Mouse (Mus musculus) E14TG2a.4 (cell line): ENCODE measurements around the gene Mad1l1.

Experiments used
- H3K27me3 ChIP-seq: 2 replicates; pipeline ENCODE4 v1.6.1; 2014; ENCODE audit warnings: low read length, control low read depth; ENCODE audit not compliant: insufficient read depth
- H3K36me3 ChIP-seq: 2 replicates; pipeline ENCODE4 v1.6.1; 2014; ENCODE audit warnings: low read length, control low read depth; ENCODE audit not compliant: insufficient read depth
- H3K4me1 ChIP-seq: replicated peaks from 2 replicates; pipeline ENCODE4 v1.6.1; 2014; ENCODE audit warnings: low read depth, low read length, control low read depth
- H3K4me3 ChIP-seq: replicated peaks from 2 replicates; pipeline ENCODE4 v1.5.1; 2014; ENCODE audit warnings: mild to moderate bottlenecking, low read length
- H3K9me3 ChIP-seq: 2 replicates; pipeline ENCODE4 v1.6.1; 2014; ENCODE audit warnings: low read length, control low read depth
- CTCF ChIP-seq: conservative IDR thresholded peaks from 2 replicates; pipeline ENCODE4 v1.5.1; 2014; ENCODE audit warnings: low read length
- NANOG ChIP-seq: IDR thresholded peaks from 2 replicates; pipeline ENCODE4 v1.6.1; 2014; ENCODE audit warnings: borderline replicate concordance, low read length, mixed read lengths
- POU5F1 ChIP-seq: IDR thresholded peaks from 2 replicates; pipeline ENCODE4 v1.6.1; 2014; ENCODE audit warnings: low read length, borderline replicate concordance

The Mad1l1 gene

GRCm38 (mm10) chr5:140338779-140339178, 17.4 kb upstream of the Mad1l1 start:
- TF ChIP-seq NANOG (no peak), POU5F1 (no peak), CTCF (peak; percentile 43)
- Histone ChIP-seq H3K36me3 (peaks cover 93% of the 10 kb centered on the region), H3K4me1 (peaks cover 22% of the 10 kb centered on the region), H3K27me3 (no peaks in the 10 kb centered on the region), H3K4me3 (no peak overlapping the region), H3K9me3 (peaks cover 4% of the 10 kb centered on the region; the same call in 1 of the 2 replicates)

DNA sequence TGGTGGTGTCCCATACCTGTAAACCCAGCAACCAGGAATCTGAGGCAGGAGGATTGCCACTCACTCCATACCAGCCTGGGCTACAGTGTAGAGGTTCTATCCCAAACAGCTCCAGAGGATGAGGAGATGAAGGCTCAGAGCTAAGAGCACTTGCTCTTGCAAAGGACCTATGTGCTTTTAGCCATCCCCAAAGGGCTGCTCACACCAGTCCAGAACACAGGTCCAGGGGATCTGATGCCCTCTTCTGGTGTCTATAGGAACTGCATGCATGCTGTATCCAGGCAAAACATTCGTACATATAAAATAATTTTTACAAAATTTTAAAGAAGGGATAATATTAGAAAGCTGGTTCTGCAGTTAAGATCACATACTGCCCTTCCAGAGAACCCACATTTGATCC, 15.3 kb upstream of the Mad1l1 start:
- H3K9me3 ChIP-seq: peaks cover 4% of the 10 kb centered on the region; the same call in 1 of the 2 replicates
- H3K36me3 ChIP-seq: peaks cover 77% of the 10 kb centered on the region
- no peak overlapping the region for H3K4me3 ChIP-seq
- no peaks in the 10 kb centered on the region for H3K27me3 ChIP-seq
- peaks cover 26% of the 10 kb centered on the region for H3K4me1 ChIP-seq
- TF ChIP-seq POU5F1: no peak
- no peak for TF ChIP-seq NANOG
- peak; percentile 97 for TF ChIP-seq CTCF

DNA sequence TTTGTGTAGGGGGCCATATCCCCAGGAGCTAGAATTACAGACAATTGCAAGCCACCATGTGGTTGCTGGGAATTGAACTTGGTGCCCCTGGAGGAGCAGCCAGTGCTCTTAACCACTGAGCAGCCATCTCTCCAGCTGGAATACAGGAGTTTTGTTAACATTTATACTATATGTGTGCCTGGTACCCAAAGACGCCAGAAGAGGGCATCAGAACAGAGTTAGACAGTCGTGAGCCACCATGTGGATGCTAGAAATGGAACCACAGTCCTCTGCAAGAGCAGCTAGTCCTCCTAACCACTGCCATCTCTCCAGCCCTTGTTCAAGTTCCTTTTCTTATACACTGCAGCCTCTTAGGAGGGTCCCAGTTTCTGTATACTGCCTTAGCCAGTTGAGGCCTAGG, 12.3 kb upstream of the Mad1l1 start:
- Histone ChIP-seq H3K36me3 (peaks cover 71% of the 10 kb centered on the region), H3K9me3 (peaks cover 2% of the 10 kb centered on the region; the same call in 1 of the 2 replicates), H3K4me1 (peaks cover 33% of the 10 kb centered on the region), H3K27me3 (no peaks in the 10 kb centered on the region), H3K4me3 (no peak overlapping the region)
- TF ChIP-seq NANOG (no peak), POU5F1 (no peak), CTCF (peak; percentile 24; the same call in 1 of the 2 replicates)

DNA sequence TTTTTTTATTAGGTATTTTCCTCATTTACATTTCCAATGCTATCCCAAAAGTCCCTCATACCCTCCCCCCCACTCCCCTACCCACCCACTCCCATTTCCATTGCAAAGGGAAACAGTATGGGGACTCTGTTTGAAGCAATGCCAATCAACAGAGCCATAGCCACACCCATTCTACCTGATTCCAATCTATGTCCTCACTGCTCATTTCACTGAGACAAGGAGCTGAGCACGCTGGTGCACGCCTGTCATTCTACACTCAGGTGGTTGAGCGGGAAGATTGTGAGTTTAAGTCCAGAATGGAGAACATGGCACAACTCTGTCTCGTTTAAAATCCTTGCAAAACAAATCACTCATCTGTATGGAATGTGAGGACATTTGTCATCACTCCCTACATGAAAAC, 11.2 kb upstream of the Mad1l1 start:
- no peaks in the 10 kb centered on the region for H3K9me3 ChIP-seq
- peaks cover 71% of the 10 kb centered on the region for H3K36me3 ChIP-seq
- TF ChIP-seq NANOG: no peak
- TF ChIP-seq POU5F1: no peak
- TF ChIP-seq CTCF: no peak
- H3K4me1 ChIP-seq: peaks cover 43% of the 10 kb centered on the region
- H3K27me3 ChIP-seq: no peaks in the 10 kb centered on the region
- H3K4me3 ChIP-seq: peak overlapping the region; percentile 88

DNA sequence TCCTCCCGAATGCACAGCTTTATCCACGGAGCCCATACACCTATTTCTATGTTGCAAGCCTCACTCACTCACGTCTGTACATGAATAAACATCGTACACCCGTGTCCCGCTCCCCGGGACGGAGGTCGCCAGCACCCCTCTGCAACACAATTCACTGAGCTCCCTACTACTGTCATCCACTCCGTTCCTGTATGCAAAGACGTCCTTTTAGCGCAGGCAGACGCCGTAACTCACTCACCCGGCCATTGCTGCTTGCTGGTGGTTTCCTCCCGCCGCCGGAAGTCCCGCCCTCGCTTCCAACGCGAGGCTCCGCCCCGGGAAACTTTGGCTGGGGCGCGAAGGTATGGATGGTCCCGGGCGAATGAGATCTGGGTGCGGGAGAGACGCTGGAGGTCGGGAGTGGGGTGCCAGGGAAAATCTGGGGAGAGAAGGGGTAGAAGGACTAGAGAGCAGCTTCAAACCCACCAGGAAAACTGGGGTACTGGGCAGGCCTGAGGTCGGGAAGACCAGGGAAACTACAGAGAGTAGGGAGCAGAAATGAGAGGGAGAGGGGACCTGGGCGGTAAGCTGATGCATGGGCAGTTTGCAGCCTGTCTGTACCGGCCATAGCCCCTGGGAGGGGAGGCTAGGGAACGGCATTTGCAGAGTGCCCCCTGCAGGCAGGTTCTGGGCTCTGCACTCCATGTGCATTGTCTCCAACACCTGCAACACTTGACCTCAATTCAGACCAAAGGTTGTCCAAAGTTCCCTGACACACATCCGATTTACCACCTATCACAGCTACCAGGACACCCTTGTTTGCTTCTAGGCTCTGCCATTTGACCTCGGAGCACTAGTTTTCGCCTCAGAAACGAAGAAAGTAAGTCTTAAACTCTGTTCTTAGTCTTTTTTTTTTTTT, 10.5 kb upstream of the Mad1l1 start, which contains the start of gene Mrm2:
Gene Mrm2, minus strand, starts transcription at position 284 of the 898 bp plus-strand sequence.
- Histone ChIP-seq H3K36me3 (peaks cover 69% of the 10 kb centered on the region), H3K27me3 (no peaks in the 10 kb centered on the region)
- TF ChIP-seq CTCF (peak; percentile 91), POU5F1 (no peak)

GRCm38 (mm10) chr5:140324058-140324457, 2.7 kb upstream of the Mad1l1 start:
- TF ChIP-seq POU5F1 (no peak), CTCF (no peak), NANOG (no peak)
- peaks cover 34% of the 10 kb centered on the region for H3K36me3 ChIP-seq
- no peaks in the 10 kb centered on the region for H3K9me3 ChIP-seq
- H3K27me3 ChIP-seq: no peaks in the 10 kb centered on the region
- no peak overlapping the region for H3K4me3 ChIP-seq
- peaks cover 51% of the 10 kb centered on the region for H3K4me1 ChIP-seq

More for the DNA sequence above, 10.5 kb upstream of the Mad1l1 start, which contains the start of gene Mrm2:
- Histone ChIP-seq H3K9me3 (no peaks in the 10 kb centered on the region), H3K4me3 (peak within 1 kb of the TSS; percentile 88), H3K4me1 (peaks cover 44% of the 10 kb centered on the region)

DNA sequence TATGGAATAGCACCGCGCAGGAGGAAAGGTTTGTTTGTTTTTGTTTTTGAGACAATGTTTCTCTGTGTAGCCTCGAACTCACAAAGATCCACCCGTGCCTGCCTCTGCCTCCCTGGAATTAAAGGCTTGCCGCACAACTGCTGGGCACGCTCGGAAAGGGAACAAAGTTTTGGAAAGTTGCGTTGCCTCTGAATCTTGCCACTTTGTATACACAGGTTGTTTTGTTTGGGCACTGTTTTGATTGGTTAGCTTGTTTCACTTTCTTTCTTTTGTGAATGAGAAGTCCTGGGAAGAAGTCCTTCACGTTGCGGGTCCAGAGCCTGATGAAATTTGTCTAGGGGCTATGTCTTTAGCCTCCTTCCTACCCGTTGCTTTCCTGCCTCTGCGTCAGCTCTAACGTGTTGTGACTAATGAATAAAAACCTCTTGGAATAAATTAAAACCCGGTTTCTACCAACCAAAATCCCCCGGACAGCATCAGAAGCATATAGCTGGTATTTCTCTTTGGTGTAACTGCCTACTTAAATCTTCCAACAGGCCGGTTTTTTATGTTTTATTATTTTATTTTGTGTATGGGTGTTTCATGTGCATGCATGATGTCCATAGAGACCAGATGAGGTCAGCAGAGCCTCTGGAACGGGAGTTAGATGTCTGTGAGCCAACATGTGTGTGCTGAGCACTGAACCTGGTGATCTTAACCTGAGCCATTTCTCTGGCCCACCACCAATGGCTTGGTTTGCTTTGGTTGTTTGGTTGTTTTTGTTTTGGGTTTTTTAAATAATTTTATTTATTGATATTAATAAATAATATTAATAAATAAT, 614 bp upstream of the Mad1l1 start:
- Histone ChIP-seq H3K27me3 (no peaks in the 10 kb centered on the region), H3K4me1 (peaks cover 59% of the 10 kb centered on the region), H3K9me3 (no peaks in the 10 kb centered on the region), H3K4me3 (peak overlapping the region; percentile 96), H3K36me3 (peaks cover 34% of the 10 kb centered on the region)
- TF ChIP-seq NANOG (no peak), POU5F1 (no peak), CTCF (no peak)

GRCm38 (mm10) chr5:140316716-140317115, 4.6 kb downstream of the Mad1l1 start:
- H3K4me3 ChIP-seq: no peak overlapping the region
- peaks cover 57% of the 10 kb centered on the region for H3K4me1 ChIP-seq
- no peaks in the 10 kb centered on the region for H3K9me3 ChIP-seq
- no peaks in the 10 kb centered on the region for H3K27me3 ChIP-seq
- TF ChIP-seq CTCF: no peak
- no peak for TF ChIP-seq NANOG
- TF ChIP-seq POU5F1: no peak
- H3K36me3 ChIP-seq: peaks cover 72% of the 10 kb centered on the region
